Mouse (Mus musculus) kidney, postnatal 4 days (tissue): ENCODE measurements around the gene Afmid.

Source experiments
- DNase-seq, 2 experiments: peaks; one replicate each; pipeline ENCODE4 v3.0.0; 2021; ENCODE audit warnings: mixed read lengths in 2 of 2

Afmid gene

GRCm38 (mm10) chr11:117854241-117854640 is 28.5 kb downstream of the Afmid start:
- DNase-seq, result no peak

- DNase-seq, result no peak
Observed at GRCm38 (mm10) chr11:117855360-117855759, 29.6 kb downstream of the Afmid start.

GRCm38 (mm10) chr11:117855975-117856374 is 30.3 kb downstream of the Afmid start:
- no peak for DNase-seq

- no peak for DNase-seq
Observed at GRCm38 (mm10) chr11:117857462-117857861, 31.7 kb downstream of the Afmid start.

- no peak for DNase-seq
Observed at GRCm38 (mm10) chr11:117858392-117858791, 32.7 kb downstream of the Afmid start.

GRCm38 (mm10) chr11:117860601-117861000 is 34.9 kb downstream of the Afmid start, which contains the start of gene Tmem235:
Tmem235 (plus strand) TSS chr11:117860752.
- peak; percentile 33 to 45 for DNase-seq

GRCm38 (mm10) chr11:117863174-117863856 is 37.6 kb downstream of the Afmid start:
- DNase-seq, result peak in 1 of 2 experiments; percentile 61

GRCm38 (mm10) chr11:117864805-117865204 is 39.1 kb downstream of the Afmid start:
- no peak for DNase-seq

- peak; percentile 46 to 58 for DNase-seq
Observed at GRCm38 (mm10) chr11:117865988-117866387, 40.3 kb downstream of the Afmid start.

GRCm38 (mm10) chr11:117870688-117871365 is 45.1 kb downstream of the Afmid start:
- peak; percentile 77 to 84 for DNase-seq

- no peak for DNase-seq
Observed at GRCm38 (mm10) chr11:117871376-117871775, 45.7 kb downstream of the Afmid start.

- DNase-seq, result no peak
Observed at GRCm38 (mm10) chr11:117871911-117872584, 46.3 kb downstream of the Afmid start.

- DNase-seq, result peak; percentile 84 to 90
Observed at GRCm38 (mm10) chr11:117872861-117873608, 47.3 kb downstream of the Afmid start, which contains the start of gene Tha1. Tha1 (minus strand) TSS chr11:117873481.

GRCm38 (mm10) chr11:117874419-117874818 is 48.7 kb downstream of the Afmid start:
- DNase-seq, result peak in 1 of 2 experiments; percentile 57

GRCm38 (mm10) chr11:117875681-117876080 is 50.0 kb downstream of the Afmid start:
- no peak for DNase-seq

- peak; percentile 65 to 83 for DNase-seq
Observed at GRCm38 (mm10) chr11:117877917-117878745, 52.4 kb downstream of the Afmid start.

- peak; percentile 33 to 45 for DNase-seq
Observed at GRCm38 (mm10) chr11:117878892-117879291, 53.2 kb downstream of the Afmid start.

GRCm38 (mm10) chr11:117879676-117880075 is 54.0 kb downstream of the Afmid start:
- DNase-seq, result no peak

- peak in 1 of 2 experiments; percentile 22 for DNase-seq
Observed at GRCm38 (mm10) chr11:117880336-117880976, 54.7 kb downstream of the Afmid start.

- peak in 1 of 2 experiments; percentile 21 for DNase-seq
Observed at GRCm38 (mm10) chr11:117880977-117881358, 55.2 kb downstream of the Afmid start.

- DNase-seq, result peak; percentile 69 to 75
Observed at GRCm38 (mm10) chr11:117881787-117882186, 56.1 kb downstream of the Afmid start.
